Mouse (Mus musculus) myocyte (in vitro differentiated cells): ENCODE measurements at regions not wholly inside any gene's neighbourhood (a gene's known extent, or its start where the extent isn't known, plus 50 kb on each side); places are given as distances from the start of the nearest gene placed in this dataset.
"Not testable (repeated sequence)": the region's sequence is repeated elsewhere in the genome, so short reads cannot be mapped to it uniquely, and the experiment has no call there.

Experiments
- CEBPB ChIP-seq: IDR thresholded peaks from 2 replicates; pipeline ENCODE4 v1.6.1; 2011; ENCODE audit warnings: mild to moderate bottlenecking, moderate library complexity; ENCODE audit not compliant: poor library complexity, insufficient read depth, severe bottlenecking
- E2F4 ChIP-seq: IDR thresholded peaks from one replicate; pipeline ENCODE4 v1.6.1; 2011; ENCODE audit warnings: mild to moderate bottlenecking, control low read depth, moderate library complexity; ENCODE audit not compliant: insufficient read depth
- MAX ChIP-seq: IDR thresholded peaks from one replicate; pipeline ENCODE4 v1.6.1; 2011; ENCODE audit warnings: low read depth, mild to moderate bottlenecking, control low read depth
- MYOD1 ChIP-seq, 3 experiments: IDR thresholded peaks; one replicate each; pipeline ENCODE4 v1.6.1; 2011; ENCODE audit warnings: control low read depth in 2 of 3, low read depth in 2 of 3, mild to moderate bottlenecking in 2 of 3, moderate library complexity in 1 of 3; ENCODE audit not compliant: insufficient read length in 2 of 3, control insufficient read depth in 1 of 3
- POLR2A ChIP-seq: IDR thresholded peaks from one replicate; pipeline ENCODE4 v1.6.1; 2011; ENCODE audit warnings: low read depth, mild to moderate bottlenecking, control low read depth, moderate library complexity; ENCODE audit not compliant: insufficient read length
- POLR2AphosphoS2 ChIP-seq: IDR thresholded peaks from one replicate; pipeline ENCODE4 v1.6.1; 2011; ENCODE audit warnings: low read depth, control low read depth; ENCODE audit not compliant: insufficient read length
- SRF ChIP-seq: IDR thresholded peaks from one replicate; pipeline ENCODE4 v1.6.1; 2011; ENCODE audit warnings: low read depth; ENCODE audit not compliant: control insufficient read depth, insufficient read length
- TCF12 ChIP-seq: IDR thresholded peaks from one replicate; pipeline ENCODE4 v1.6.1; 2011; ENCODE audit warnings: mild to moderate bottlenecking, control low read depth; ENCODE audit not compliant: poor library complexity, insufficient read depth, severe bottlenecking

GRCm38 (mm10) chr14:53757095-53757494, 496.8 kb downstream of the Dad1 start:
- TF ChIP-seq MAX; SRF; POLR2A; POLR2AphosphoS2; TCF12; E2F4; CEBPB; MYOD1 (IDR thresholded peaks at IDR 0.05; ENCODE audit: control insufficient read depth in 1 of 3, insufficient read length in 2 of 3, low read depth in 2 of 3): not testable (repeated sequence)
